Mouse (Mus musculus) megakaryocyte progenitor cell, adult 5-6 weeks (primary cell): ENCODE data around the gene Rcor2. TPM values are rescaled to one million over a fixed set of nuclear protein-coding genes. Genes with fewer than 3 reads are reported as not detected.

Source experiments
- ATAC-seq: replicated peaks from 2 replicates; pipeline ENCODE4 v1.8.0; 2016; ENCODE audit warnings: mild to moderate bottlenecking, moderate TSS enrichment, inconsistent platforms; ENCODE audit not compliant: poor library complexity
- total RNA-seq, 2 experiments: library from RNA; stranded (forward) in 1 of 2; stranded (reverse) in 1 of 2; fragments of 157-497, 149-512 nt in 1 of 2; fragments of 200-1000 nt in 1 of 2; gene quantifications; 2 replicates each; pipeline versions ENCODE4 v1.2.3 to v1.2.4; 2015 to 2017

Gene Rcor2
- total RNA-seq (2015) (0.99 and 1.2 TPM in 2 replicates), total RNA-seq (2017) (1.2 and 2.7 TPM in 2 replicates)

- peak; percentile 13 for ATAC-seq
Observed at GRCm38 (mm10) chr19:7267091-7267741, at the start of gene Rcor2. TSS of gene Rcor2 (plus strand) at chr19:7267325.

GRCm38 (mm10) chr19:7217926-7218267, 49.2 kb upstream of the Rcor2 start:
- peak; percentile 40 for ATAC-seq

GRCm38 (mm10) chr19:7218753-7219152, 48.4 kb upstream of the Rcor2 start:
- ATAC-seq = no peak

GRCm38 (mm10) chr19:7222196-7222595, 44.9 kb upstream of the Rcor2 start:
- no peak for ATAC-seq

- peak; percentile 47 for ATAC-seq
Observed at GRCm38 (mm10) chr19:7223488-7223887, 43.6 kb upstream of the Rcor2 start.

GRCm38 (mm10) chr19:7224253-7224652, 42.9 kb upstream of the Rcor2 start:
- ATAC-seq = no peak

GRCm38 (mm10) chr19:7225096-7225690, 41.9 kb upstream of the Rcor2 start:
- ATAC-seq = no peak

GRCm38 (mm10) chr19:7226511-7226914, 40.6 kb upstream of the Rcor2 start:
- peak; percentile 70 for ATAC-seq

GRCm38 (mm10) chr19:7234537-7235221, 32.4 kb upstream of the Rcor2 start:
- ATAC-seq = peak; percentile 99

- no peak for ATAC-seq
Observed at GRCm38 (mm10) chr19:7235461-7235860, 31.7 kb upstream of the Rcor2 start.

GRCm38 (mm10) chr19:7236011-7236410, 31.1 kb upstream of the Rcor2 start:
- no peak for ATAC-seq

- ATAC-seq = no peak
Observed at GRCm38 (mm10) chr19:7236742-7237141, 30.4 kb upstream of the Rcor2 start.

- ATAC-seq = no peak
Observed at GRCm38 (mm10) chr19:7239574-7239973, 27.6 kb upstream of the Rcor2 start.

GRCm38 (mm10) chr19:7240291-7240690, 26.8 kb upstream of the Rcor2 start:
- no peak for ATAC-seq

GRCm38 (mm10) chr19:7240782-7241690, 26.1 kb upstream of the Rcor2 start, which contains the start of gene Naa40:
TSS of gene Naa40 (minus strand) at chr19:7241183.
- peak; percentile 96 for ATAC-seq

GRCm38 (mm10) chr19:7246021-7246420, 21.1 kb upstream of the Rcor2 start:
- peak; percentile 66 for ATAC-seq

- no peak for ATAC-seq
Observed at GRCm38 (mm10) chr19:7257881-7258280, 9.2 kb upstream of the Rcor2 start.

- ATAC-seq = no peak
Observed at GRCm38 (mm10) chr19:7261476-7261875, 5.6 kb upstream of the Rcor2 start.

- ATAC-seq = no peak
Observed at GRCm38 (mm10) chr19:7261964-7262363, 5.2 kb upstream of the Rcor2 start.

- ATAC-seq = no peak
Observed at GRCm38 (mm10) chr19:7262592-7262991, 4.5 kb upstream of the Rcor2 start.
